Mouse (Mus musculus) olfactory bulb, adult 2 months (tissue): Measurements from ENCODE around the gene A3galt2. TPM values are rescaled to one million over a fixed set of nuclear protein-coding genes. Genes with fewer than 3 reads are reported as not detected.

Experiments
- H3K27ac ChIP-seq: fragments of 200-500 bp; 2 replicates; pipeline ENCODE4 v1.5.1; 2012; ENCODE audit warnings: low read depth, low read length; ENCODE audit not compliant: insufficient read depth
- H3K4me1 ChIP-seq: fragments of 200-500 bp; 2 replicates; pipeline ENCODE4 v1.6.1; 2012; ENCODE audit warnings: low read length; ENCODE audit not compliant: control insufficient read depth, insufficient read depth
- H3K4me3 ChIP-seq: fragments of 200-500 bp; 2 replicates; pipeline ENCODE4 v1.5.1; 2012; ENCODE audit warnings: mild to moderate bottlenecking, low read depth, low read length, moderate library complexity; ENCODE audit not compliant: insufficient read depth
- CTCF ChIP-seq: fragments of 200-500 bp; IDR thresholded peaks from 2 replicates; pipeline ENCODE4 v1.5.1; 2012; ENCODE audit warnings: low read depth, mild to moderate bottlenecking, low read length, moderate library complexity; ENCODE audit not compliant: insufficient read depth
- POLR2A ChIP-seq: fragments of 200-500 bp; IDR thresholded peaks from 2 replicates; pipeline ENCODE4 v1.6.1; 2012; ENCODE audit warnings: mild to moderate bottlenecking, low read depth, low read length, moderate library complexity; ENCODE audit not compliant: insufficient read depth
- WGBS: fragments of 180-500 bp; shearing (Covaris S2); methylation state at CpG from one replicate; pipeline ENCODE4 v1.1.7; 2018; 5-methylcytosine and 5-hydroxymethylcytosine counted together
- polyA plus RNA-seq: library from polyadenylated mRNA; stranded (reverse); fragments of >200 nt; gene quantifications from 2 replicates; pipeline ENCODE4 v1.2.4, GENCODE M21; 2012; ENCODE audit warnings: low replicate concordance; ENCODE audit not compliant: missing spikeins, insufficient read depth, insufficient read length

The A3galt2 gene
- polyA plus RNA-seq, 1 experiment = not detected

- Histone ChIP-seq H3K4me3 (no peak overlapping the region), H3K4me1 (peaks cover 68% of the 10 kb centered on the region), H3K27ac (no peak overlapping the region)
- WGBS = 49% methylated on average over 8 of the region's 8 CpGs
- TF ChIP-seq POLR2A = no peak
- TF ChIP-seq CTCF = no peak
Measured at GRCm38 (mm10) chr4:128796788-128797187, 41.6 kb downstream of the A3galt2 start.

- TF ChIP-seq CTCF (no peak), POLR2A (no peak)
- peaks cover 67% of the 10 kb centered on the region for H3K4me1 ChIP-seq
- H3K27ac ChIP-seq = no peak overlapping the region
- whole genome bisulfite sequencing = 71% methylated on average over 9 of the region's 9 CpGs
- no peak overlapping the region for H3K4me3 ChIP-seq
Measured at GRCm38 (mm10) chr4:128801675-128802465, 46.7 kb downstream of the A3galt2 start.

GRCm38 (mm10) chr4:128803569-128803968 is 48.4 kb downstream of the A3galt2 start:
- WGBS = 59% methylated on average over 5 of the region's 5 CpGs
- Histone ChIP-seq H3K4me1 (peaks cover 57% of the 10 kb centered on the region), H3K27ac (no peak overlapping the region), H3K4me3 (no peak overlapping the region)
- no peak for TF ChIP-seq CTCF
- TF ChIP-seq POLR2A = no peak

GRCm38 (mm10) chr4:128804426-128805149 is 49.4 kb downstream of the A3galt2 start:
- peak overlapping the region; percentile 95 for H3K4me3 ChIP-seq
- WGBS = 4% methylated on average over 6 of the region's 6 CpGs
- H3K4me1 ChIP-seq = peaks cover 49% of the 10 kb centered on the region
- H3K27ac ChIP-seq = no peak overlapping the region
- no peak for TF ChIP-seq POLR2A
- no peak for TF ChIP-seq CTCF

- peak overlapping the region; percentile 95 for H3K4me3 ChIP-seq
- H3K27ac ChIP-seq = peak overlapping the region; percentile 86
- H3K4me1 ChIP-seq = peaks cover 43% of the 10 kb centered on the region
- 0 out of 2 replicates have a peak, but pooled peaks have one; percentile 16 for TF ChIP-seq POLR2A
- TF ChIP-seq CTCF = no peak
- WGBS = 3% methylated on average over 73 of the region's 74 CpGs
Measured at GRCm38 (mm10) chr4:128805150-128806042, 50.2 kb downstream of the A3galt2 start.

DNA sequence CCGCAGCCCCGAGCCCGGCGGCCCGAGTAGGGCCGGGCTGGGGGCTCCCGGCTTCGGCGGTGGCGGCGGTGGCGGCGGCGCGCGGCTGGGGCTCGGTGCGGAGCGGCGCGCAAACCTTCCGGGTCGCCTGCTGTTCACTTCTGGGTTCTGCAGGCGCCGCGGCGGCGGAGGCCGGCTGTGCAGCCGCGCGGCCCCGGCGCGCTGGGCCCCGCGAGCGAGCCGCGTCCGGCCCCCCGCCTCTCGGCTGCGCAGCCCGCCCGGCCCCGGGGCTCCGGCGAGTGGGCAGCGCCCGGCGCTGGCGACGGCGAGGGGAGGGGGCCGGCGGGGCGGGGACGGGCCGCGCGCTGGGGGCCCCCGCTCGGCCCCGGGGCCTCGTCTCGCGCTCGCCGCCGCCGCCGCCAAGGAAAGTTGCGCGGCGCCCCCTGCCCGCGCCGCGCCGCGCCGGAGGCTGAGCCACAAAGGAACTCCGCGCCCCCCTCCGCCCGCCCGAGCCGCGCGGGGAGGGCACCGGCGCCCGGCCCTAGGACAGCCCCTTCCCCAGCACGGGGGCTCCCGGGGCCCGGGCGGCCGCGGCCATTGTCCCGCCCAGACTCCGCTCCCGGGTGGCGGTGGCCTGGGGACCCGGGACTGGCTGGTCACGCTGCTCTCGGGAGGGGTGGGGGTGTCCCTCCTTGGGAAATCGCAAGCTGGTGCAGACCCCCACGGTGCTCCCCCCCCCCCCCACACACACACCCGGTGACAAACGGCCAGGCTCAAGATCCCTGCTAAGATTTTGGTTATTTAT is 51.1 kb downstream of the A3galt2 start, which contains the start of gene Zfp362:
Gene Zfp362, minus strand, starts transcription at position 3 of the 784 bp plus-strand sequence.
- peak within 1 kb of the TSS; percentile 86 for H3K27ac ChIP-seq
- H3K4me3 ChIP-seq = peak within 1 kb of the TSS; percentile 95
- H3K4me1 ChIP-seq = peaks cover 38% of the 10 kb centered on the region
- WGBS = 12% methylated on average over 107 of the region's 111 CpGs
- TF ChIP-seq POLR2A (no peak), CTCF (no peak)

DNA sequence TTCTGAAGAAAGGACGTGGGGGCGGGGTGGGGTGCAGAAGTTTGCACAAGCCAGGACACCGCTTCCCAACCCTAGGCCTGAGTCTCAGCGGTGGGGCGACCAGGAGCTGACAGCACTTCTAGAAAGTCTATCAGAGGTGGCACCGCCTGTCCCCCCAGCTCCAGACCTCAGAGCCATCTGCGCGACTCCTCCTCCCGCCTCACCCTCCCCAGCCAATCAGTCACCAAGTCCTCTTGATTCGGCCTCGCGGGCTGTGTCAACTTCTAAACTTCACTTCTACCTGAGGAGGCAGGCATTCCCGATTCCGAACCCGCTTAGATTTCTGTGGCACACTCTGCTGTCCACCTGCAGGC is 51.6 kb downstream of the A3galt2 start:
- H3K27ac ChIP-seq = no peak overlapping the region
- under 1% methylated on average over 15 of the region's 15 CpGs for WGBS
- peak overlapping the region; percentile 95 for H3K4me3 ChIP-seq
- no peak for TF ChIP-seq CTCF
- no peak for TF ChIP-seq POLR2A
- H3K4me1 ChIP-seq = peaks cover 33% of the 10 kb centered on the region
